Mouse (Mus musculus) layer of hippocampus, adult 9-11 months (tissue): Measurements from ENCODE around the gene Rab19.
A peak's percentile ranks its signal among the peaks of the same experiment; 100 is the strongest.
"Not testable (repeated sequence)": the region's sequence is repeated elsewhere in the genome, so short reads cannot be mapped to it uniquely, and the experiment has no call there.

Experiments
- DNase-seq: peaks from one replicate; pipeline ENCODE4 v3.0.0; 2022

Rab19 gene

DNA sequence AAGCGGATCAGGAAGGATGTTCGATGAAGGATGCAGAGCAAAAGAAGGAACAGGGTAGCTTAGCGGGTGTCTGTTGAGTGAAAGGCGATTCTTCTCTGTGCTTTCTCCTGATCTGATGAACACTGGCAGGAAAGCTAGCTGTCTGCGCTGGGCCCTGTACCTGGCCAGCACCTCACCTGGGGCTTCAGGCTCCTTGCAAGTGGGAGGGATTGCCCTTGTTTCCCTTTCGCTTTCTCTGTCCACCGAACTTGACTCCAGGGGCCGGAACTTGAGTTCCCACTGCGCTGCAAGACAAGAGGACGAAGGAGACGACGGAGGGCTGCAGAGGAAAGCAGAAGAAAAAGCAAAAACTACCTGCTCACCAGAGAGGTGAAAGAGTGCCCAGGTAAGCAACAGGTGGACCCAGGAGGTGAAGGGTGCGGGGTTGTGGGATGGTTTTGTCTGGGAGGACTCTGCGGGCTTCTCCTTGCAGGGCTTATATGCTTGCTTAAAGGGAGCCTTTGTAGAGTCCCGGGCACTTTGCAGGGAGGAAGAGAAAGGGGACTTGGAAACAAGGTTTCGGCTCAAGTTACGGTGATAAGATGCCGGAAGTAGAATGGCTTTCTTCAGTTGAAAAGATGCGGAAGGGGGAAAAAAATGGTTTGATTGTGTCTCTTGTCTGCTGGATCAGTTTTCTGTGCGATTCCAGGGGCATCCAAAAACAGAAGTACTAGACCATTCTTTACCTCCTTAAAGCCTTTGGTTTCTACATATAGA is at the start of gene Rab19:
Gene Rab19, plus strand, starts transcription at position 51 of the 756 bp plus-strand sequence.
- no peak for DNase-seq

- DNase-seq = no peak
Measured at GRCm38 (mm10) chr6:39331998-39332700, 48.8 kb upstream of the Rab19 start.

DNA sequence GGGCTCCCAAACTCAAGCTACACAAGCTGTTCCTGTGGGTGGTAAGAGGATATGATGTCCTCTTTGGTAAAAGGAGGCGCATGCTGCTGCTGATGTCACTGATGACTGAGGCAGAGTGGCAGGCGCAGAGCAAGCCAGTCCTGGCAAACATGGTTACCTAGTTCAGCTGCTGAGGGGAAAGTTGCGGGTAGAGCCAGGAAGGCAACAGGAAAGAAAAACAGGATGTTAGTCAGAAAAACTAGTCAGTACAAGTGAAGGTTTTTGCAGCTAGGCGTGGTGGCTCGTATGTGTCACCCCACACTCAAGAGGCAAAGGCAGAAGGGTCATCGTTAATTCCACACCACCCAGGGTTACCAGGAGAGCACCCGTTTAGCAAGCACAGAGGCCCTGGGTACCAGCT is 46.8 kb upstream of the Rab19 start:
- peak; percentile 28 for DNase-seq

GRCm38 (mm10) chr6:39334873-39335272 is 46.1 kb upstream of the Rab19 start:
- no peak for DNase-seq

DNA sequence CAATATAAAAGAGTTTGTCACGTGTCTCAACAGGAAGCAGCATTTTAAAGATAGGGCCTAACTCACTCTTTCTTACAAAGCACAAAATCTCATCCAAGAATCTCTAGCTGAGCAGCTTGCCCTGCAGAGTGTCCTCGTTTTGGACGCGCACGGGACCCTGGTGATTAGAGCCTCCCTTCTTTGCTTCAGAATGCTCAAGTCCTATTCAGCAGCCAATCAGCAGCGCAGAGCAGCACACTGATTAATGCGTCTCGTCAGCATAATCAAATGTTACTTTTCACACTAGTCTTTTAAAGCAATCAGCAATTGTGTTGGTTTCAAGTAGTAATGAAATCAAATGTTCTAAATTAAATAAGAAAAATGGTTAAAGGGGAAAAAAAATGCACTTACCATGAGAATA is 42.6 kb upstream of the Rab19 start:
- no peak for DNase-seq

GRCm38 (mm10) chr6:39341798-39342197 is 39.2 kb upstream of the Rab19 start:
- DNase-seq = no peak

DNA sequence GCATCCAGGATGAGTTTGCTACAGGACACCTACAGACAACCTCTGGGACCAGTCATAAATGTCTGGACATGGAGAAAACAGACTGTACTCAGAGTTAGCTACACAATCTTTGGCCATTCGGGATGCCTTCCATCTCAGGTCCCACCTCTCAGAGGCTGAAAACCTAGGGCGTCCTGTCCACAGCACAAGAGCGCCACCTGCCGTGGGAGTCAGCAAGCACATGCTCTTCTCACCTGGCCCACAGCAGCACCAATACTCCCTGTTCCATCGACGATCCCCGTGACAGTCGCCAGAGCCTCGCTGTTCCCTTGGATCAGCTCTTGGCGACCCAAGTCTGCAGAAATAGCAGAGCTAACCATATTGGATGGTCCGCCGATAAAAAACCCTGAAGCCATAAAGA is 37.0 kb upstream of the Rab19 start:
- DNase-seq = peak; percentile 61

- no peak for DNase-seq
Measured at GRCm38 (mm10) chr6:39345430-39345829, 35.5 kb upstream of the Rab19 start.

DNA sequence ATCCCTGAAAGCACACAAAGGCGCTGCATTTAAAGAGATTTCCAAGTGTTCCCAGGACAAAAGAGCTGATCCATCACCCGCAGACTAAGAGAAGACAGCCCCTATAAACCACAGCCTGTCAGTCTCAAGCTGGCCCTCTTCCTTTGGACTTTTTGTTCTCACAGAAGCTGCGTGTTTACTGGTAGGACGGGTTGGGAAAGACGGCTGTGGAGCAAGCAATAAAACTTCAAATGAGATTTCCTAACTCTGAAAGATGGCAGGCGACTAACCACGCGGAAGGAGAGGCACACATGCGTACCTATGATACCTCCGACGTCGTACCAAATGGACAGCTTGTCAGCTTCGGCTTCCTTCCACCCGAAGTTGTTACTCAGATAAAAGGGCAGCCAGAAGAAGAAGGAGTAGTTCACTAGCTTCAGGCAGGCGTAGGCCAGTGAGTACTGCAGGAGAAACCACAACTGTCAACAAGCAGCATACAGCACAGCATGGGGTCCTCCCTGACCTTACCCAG is 33.9 kb upstream of the Rab19 start:
- DNase-seq = no peak

- no peak for DNase-seq
Measured at GRCm38 (mm10) chr6:39347880-39348814, 32.8 kb upstream of the Rab19 start.

DNA sequence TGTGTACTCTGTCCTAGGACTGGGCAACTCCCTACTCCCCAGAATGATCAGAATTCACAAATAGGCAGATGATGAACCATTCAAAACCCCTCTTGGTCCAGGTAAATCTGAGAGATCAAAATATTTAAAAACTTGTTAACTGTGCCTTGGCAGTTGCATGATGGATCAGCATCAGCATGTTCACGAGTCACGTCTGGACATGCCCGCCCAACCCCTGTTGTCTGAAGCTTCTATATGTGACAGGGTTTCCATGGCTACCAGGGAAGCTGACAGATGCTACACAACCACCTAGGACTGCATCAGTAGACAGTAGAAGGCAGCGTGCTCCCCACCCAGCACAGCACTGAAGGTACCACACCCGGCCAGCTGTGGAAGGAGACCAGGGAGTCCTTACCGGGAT is 32.0 kb upstream of the Rab19 start:
- no peak for DNase-seq

DNA sequence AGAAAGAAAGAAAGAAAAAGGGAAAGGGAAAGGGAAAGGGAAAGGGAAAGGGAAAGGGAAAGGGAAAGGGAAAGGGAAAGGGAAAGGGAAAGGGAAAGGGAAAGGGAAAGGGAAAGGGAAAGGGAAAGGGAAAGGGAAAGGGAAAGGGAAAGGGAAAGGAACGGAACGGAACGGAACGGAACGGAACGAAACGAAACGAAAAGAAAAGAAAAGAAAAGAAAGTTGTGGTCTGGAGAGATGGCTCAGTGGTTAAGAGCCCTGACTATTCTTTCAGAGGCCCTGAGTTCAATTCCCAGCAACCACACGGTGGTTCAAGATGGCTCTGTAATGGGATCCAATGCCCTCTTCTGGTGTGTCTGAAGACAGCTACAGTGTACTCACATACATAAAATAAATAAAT is 21.8 kb upstream of the Rab19 start:
- not testable (repeated sequence) for DNase-seq

DNA sequence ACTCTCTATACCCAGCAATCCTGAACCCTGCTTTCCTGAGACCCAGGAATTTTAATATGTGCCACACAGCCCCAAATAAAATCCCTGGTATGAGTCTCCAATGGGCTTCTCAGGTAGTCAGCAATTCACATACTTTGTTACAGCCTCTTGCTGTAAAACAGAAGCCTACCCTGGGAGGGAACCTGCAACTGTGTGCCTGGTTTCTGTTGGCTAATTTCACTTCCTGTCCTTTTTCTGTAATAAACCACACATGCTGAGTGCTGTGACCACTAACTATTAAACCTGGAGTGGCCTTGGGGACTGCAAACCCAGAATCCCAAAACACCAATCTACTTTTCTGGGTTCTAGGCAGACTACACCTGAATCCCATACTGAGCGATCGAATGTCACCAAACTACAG is 18.3 kb upstream of the Rab19 start:
- DNase-seq = no peak

DNA sequence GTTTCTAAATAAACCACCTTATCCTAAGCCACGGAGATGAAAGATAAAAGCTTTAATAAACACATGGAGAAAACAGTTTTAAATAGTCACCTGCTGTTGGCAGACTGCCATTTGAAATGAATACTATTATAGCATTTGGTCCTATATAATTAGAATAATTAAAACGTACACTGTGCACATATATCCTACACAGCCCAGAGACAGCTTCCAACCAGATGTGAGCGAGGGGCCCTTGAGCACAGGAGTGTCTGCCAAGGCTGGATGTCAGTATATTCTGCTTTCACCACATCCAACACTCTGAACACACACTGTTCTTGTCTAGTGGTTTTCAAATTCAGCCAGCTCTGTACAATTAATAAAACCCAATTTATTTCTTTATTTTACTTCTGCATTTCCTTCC is 11.3 kb upstream of the Rab19 start:
- DNase-seq = no peak

DNA sequence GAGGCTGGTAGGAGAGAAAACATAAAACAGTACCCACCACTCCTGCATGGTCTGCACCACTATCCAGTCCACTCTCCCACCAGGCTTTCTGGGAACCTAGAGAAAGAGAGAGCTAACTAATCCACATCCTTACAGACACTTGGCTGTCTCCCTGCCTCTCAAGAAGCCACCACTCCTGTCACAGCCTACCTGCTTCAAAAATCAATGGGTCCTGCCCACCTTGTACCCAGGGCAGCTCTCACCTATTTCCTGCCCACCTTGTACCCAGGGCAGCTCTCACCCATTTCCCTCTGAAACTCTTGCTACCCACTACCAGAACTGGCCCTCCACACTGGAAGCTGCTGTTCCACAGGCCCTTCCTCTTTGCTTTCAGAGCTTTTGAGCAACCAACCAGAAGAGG is 8.9 kb upstream of the Rab19 start:
- DNase-seq = no peak

DNA sequence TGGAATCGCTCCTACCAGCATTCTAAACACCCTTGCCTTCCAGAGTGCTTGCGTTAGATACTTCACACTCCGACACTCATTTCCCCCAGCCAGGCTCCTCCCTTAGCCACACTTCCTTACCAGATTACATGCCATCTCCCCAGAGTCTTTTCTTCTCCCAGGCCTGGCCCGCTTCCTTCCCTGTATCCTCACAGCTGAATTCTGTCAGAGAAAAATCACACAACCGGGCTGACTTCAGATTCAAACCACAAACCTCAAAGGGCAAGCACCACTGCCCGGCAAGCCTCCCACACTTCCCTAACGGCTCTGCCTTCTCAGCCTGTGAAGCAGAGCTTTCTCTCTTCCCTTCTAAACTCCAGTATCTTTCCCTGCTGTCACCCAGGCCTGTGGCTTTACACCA is 8.2 kb upstream of the Rab19 start:
- no peak for DNase-seq

GRCm38 (mm10) chr6:39373301-39373955 is 7.5 kb upstream of the Rab19 start:
- DNase-seq = no peak

- no peak for DNase-seq
Measured at GRCm38 (mm10) chr6:39376775-39377174, 4.2 kb upstream of the Rab19 start.

- peak; percentile 89 for DNase-seq
Measured at GRCm38 (mm10) chr6:39377311-39377827, 3.6 kb upstream of the Rab19 start, which contains the start of gene Slc37a3. Slc37a3 (minus strand) TSS chr6:39377675.

- not testable (repeated sequence) for DNase-seq
Measured at GRCm38 (mm10) chr6:39378161-39378835, 2.7 kb upstream of the Rab19 start.

- DNase-seq = no peak
Measured at GRCm38 (mm10) chr6:39379224-39379623, 1.8 kb upstream of the Rab19 start.

DNA sequence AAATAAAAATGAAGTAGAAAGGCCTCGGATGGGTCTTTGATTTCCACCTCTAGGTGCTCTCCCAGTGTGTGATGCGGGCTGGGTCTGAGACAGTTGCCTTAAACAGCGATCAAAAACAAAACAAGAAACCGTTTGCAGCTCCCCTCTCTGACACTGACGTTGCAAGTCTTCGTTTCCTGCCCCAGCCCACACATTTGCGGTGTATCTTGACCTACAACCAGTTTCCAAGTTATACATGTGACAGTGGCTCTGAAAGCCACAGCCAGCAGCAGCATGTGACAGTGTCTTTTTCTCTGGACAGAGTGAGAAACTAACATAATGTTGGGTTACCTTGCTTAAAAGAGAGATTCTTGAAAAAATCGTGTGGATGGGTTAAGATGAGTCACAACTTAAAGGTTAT is 1.2 kb upstream of the Rab19 start:
- no peak for DNase-seq
